Mouse (Mus musculus): ENCODE measurements at regions not wholly inside any gene's neighbourhood (a gene's known extent, or its start where the extent isn't known, plus 50 kb on each side); places are given as distances from the start of the nearest gene placed in this dataset.
"Not testable (repeated sequence)": the region's sequence is repeated elsewhere in the genome, so short reads cannot be mapped to it uniquely, and the experiment has no call there.

- DNase-seq, result no peak
- intact Hi-C loops (cut with DNase I), result no loop called here
These were observed 53.4 kb upstream of the Castor2 start for GRCm38 (mm10) chr5:134046086-134046485.

GRCm38 (mm10) chr5:134042938-134043337, 56.6 kb upstream of the Castor2 start:
- DNase-seq; intact Hi-C loops (cut with DNase I): not testable (repeated sequence)

- peak; percentile 13 to 37 for DNase-seq
- intact Hi-C loops (cut with DNase I), result no loop called here
These were observed 72.1 kb upstream of the Castor2 start for GRCm38 (mm10) chr5:134027316-134027966.

GRCm38 (mm10) chr5:134019651-134020432, 79.7 kb upstream of the Castor2 start:
- intact Hi-C loops (cut with DNase I), result no loop called here
- DNase-seq, result no peak

GRCm38 (mm10) chr5:134014257-134015163, 85.0 kb upstream of the Castor2 start:
- intact Hi-C loops (cut with DNase I), result no loop called here
- DNase-seq, result peak; percentile 83 to 90

GRCm38 (mm10) chr5:134013206-134013605, 86.3 kb upstream of the Castor2 start:
- DNase-seq, result no peak
- intact Hi-C loops (cut with DNase I), result no loop called here

GRCm38 (mm10) chr5:134009843-134010242, 89.7 kb upstream of the Castor2 start:
- DNase-seq, result no peak
- intact Hi-C loops (cut with DNase I), result loop anchor here (10.0 kb wide), 3 partner anchors 205 to 1895 kb away; no protein-coding TSS in a partner anchor

GRCm38 (mm10) chr5:134007127-134007771, 92.3 kb upstream of the Castor2 start:
- DNase-seq, result peak; percentile 9 to 21
- intact Hi-C loops (cut with DNase I), result loop anchor here (10.0 kb wide), 3 partner anchors 202 to 1892 kb away; no protein-coding TSS in a partner anchor

- intact Hi-C loops (cut with DNase I), result loop anchor here (10.0 kb wide), 3 partner anchors 202 to 1892 kb away; no protein-coding TSS in a partner anchor
These were observed 92.9 kb upstream of the Castor2 start for GRCm38 (mm10) chr5:134006470-134007126.

GRCm38 (mm10) chr5:134006001-134006400, 93.5 kb upstream of the Castor2 start:
- no peak for DNase-seq
- intact Hi-C loops (cut with DNase I), result loop anchor here (10.0 kb wide), 3 partner anchors 201 to 1891 kb away; no protein-coding TSS in a partner anchor

More at GRCm38 (mm10) chr5:134006470-134007126, 92.9 kb upstream of the Castor2 start:
- DNase-seq, result peak; percentile 75 to 89

GRCm38 (mm10) chr5:134000100-134000499, 99.4 kb upstream of the Castor2 start:
- intact Hi-C loops (cut with DNase I), result loop anchor here (10.0 kb wide), 3 partner anchors 195 to 1885 kb away; no protein-coding TSS in a partner anchor
- no peak for DNase-seq

- no peak for DNase-seq
- intact Hi-C loops (cut with DNase I), result loop anchor here (10.0 kb wide), 3 partner anchors 195 to 1885 kb away; no protein-coding TSS in a partner anchor
These were observed 99.8 kb upstream of the Castor2 start for GRCm38 (mm10) chr5:133999698-134000097.

- DNase-seq, result no peak
- intact Hi-C loops (cut with DNase I), result no loop called here
These were observed 107.5 kb upstream of the Castor2 start for GRCm38 (mm10) chr5:133991994-133992393.

- DNase-seq, result peak; percentile 48 to 66
These were observed 108.0 kb upstream of the Castor2 start for GRCm38 (mm10) chr5:133991556-133991955.

GRCm38 (mm10) chr5:133983249-133983966, 116.1 kb upstream of the Castor2 start:
- intact Hi-C loops (cut with DNase I), result no loop called here
- DNase-seq, result no peak

More at GRCm38 (mm10) chr5:133991556-133991955, 108.0 kb upstream of the Castor2 start:
- intact Hi-C loops (cut with DNase I), result no loop called here

- intact Hi-C loops (cut with DNase I), result no loop called here
- no peak for DNase-seq
These were observed 129.0 kb upstream of the Castor2 start for GRCm38 (mm10) chr5:133970421-133970914.

- intact Hi-C loops (cut with DNase I), result no loop called here
- no peak for DNase-seq
These were observed 136.2 kb upstream of the Castor2 start for GRCm38 (mm10) chr5:133963301-133963700.

- intact Hi-C loops (cut with DNase I), result no loop called here
- no peak for DNase-seq
These were observed 158.7 kb upstream of the Castor2 start for GRCm38 (mm10) chr5:133940841-133941240.
